Mouse (Mus musculus) lung, postnatal 36 days (tissue): ENCODE results near the gene Phc1.
"Not testable (repeated sequence)": the region's sequence is repeated elsewhere in the genome, so short reads cannot be mapped to it uniquely, and the experiment has no call there.

Source experiments
- DNase-seq: peaks from one replicate; pipeline ENCODE4 v3.0.0; 2022; ENCODE audit warnings: mixed read lengths

The Phc1 gene

DNA sequence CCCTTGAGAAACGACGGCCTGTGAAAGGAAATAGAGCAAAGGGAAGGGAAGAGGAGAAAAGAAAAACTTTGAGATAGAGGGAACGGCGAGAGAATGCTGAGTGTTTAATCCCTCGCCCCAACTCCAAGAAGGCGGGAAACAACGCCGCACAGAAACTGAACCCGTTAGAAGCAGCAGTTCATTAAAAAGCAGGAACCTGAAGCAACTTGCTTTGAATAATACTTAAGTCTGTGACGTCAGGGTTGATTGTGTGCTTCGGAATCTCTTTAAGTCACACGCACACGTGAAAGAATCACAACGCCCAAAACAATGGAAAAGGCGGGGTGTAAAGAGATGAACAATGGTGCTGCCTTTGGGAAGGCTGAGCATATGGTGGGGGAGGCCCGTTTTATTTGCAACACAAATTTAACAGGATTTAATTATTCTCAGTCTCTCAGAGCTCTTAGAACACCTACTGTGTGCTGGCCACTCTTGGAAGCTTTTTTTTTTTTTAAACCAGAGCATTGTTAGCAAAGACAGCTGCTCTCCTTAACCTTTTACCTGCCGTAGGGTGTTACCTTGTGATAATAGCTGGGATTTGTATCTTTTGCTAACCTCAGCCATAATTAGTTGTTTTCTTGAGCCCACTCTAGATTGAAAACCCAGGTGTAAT lies at the start of gene Phc1:
TSS of gene Phc1 (minus strand) at position 213 of the 652 bp plus-strand sequence.
- peak; percentile 50 for DNase-seq

DNA sequence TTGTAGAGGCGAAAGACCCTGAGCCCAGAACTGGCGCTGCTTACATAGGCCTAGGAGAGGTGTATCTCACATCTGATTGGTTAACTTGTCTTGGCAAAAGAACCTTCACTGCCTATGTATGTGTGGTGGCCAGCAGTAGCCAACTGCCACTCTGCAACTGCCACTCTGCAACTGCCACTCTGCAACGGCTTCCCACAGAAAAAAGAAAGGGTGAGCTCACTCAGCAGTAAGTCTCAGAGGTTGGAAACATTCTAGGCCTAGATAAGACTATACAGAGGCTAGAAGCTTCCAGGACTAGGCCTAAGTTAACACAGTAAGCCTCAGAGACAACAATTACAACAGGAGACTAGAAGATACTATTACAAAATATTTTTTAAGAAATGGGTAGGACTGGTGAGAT lies 49.6 kb upstream of the Phc1 start:
- DNase-seq, result not testable (repeated sequence)

- DNase-seq, result not testable (repeated sequence)
These were observed 47.0 kb upstream of the Phc1 start for GRCm38 (mm10) chr6:122387177-122388028.

GRCm38 (mm10) chr6:122385724-122386123 lies 45.4 kb upstream of the Phc1 start:
- DNase-seq, result no peak

DNA sequence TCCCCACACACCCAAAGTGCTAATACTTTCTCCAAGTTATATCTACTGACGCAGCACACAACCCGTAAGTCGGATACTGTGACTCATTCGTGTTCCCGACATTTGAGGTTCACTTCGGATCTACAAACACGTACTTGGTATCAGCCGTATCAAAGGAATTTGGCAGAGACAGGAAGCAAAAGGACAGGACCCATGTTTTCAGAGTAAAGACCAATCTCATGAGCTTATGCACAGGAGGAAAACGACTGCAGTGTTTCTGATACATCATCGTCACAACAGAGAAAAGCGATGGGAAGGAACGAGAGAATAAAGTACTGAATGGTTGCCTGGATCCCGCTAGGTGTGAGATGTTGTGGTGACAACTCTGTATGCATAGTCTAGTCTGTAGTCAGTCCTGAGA lies 44.5 kb upstream of the Phc1 start:
- DNase-seq, result no peak

DNA sequence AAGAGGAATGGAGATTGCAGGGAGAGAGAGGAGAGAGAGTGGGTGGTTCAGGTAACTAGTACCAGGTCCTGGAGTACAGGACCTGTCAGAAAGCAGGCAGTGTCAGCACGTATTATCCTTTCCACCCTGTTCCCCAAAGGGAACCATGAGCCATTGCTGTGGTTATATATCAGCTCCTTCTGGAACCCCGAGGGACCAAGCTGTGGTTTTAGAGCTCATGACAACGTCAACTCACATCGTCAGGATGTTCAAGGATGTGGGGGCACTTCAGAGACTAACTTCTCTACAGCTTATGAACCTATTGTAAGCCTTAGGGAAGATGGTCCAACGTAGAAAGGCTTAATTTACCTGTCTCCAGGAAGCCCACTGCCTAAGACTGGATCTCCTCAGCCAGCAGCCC lies 42.9 kb upstream of the Phc1 start:
- DNase-seq, result no peak

- DNase-seq, result no peak
These were observed 41.7 kb upstream of the Phc1 start for GRCm38 (mm10) chr6:122382046-122382445.

GRCm38 (mm10) chr6:122368245-122368644 lies 27.9 kb upstream of the Phc1 start:
- DNase-seq, result no peak

DNA sequence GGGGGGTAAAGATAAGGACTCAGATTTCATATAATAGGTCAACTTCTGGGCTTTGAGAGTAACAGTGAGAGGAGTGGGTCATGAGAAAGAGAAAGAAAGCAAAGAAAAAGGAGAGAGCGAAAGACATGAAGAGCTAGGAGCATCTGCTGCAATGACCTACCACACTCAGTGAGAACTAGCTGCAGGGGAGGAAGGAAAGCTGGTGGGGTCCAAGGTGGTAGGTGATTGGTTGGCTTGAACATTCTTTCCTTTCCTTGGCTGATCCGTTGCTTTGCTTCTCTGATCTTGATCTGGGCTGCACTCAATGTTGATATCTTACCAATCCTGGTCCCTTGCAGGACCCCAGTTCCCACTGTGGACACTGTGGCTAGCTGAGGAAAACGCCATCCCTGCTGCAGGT lies 26.6 kb upstream of the Phc1 start:
- DNase-seq, result no peak

DNA sequence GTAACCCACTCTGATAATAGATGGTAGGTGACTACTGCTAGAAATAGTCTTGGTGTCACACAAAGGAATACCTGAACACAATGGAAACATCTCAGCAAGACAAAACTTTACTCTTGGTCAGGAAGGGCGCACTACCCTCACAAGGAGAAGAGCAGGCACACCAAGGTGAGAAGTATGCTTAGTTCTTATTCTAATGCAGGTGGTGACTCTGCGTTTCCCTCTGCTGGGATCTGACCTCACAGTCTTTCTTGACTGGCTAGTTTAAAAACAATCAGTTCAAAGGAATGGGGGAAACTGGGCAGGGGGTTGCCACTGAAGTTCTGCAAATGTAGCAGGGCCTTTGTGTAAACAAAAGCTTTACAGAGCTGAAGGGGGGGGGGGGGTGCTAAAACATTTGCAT lies 25.9 kb upstream of the Phc1 start:
- DNase-seq, result no peak

DNA sequence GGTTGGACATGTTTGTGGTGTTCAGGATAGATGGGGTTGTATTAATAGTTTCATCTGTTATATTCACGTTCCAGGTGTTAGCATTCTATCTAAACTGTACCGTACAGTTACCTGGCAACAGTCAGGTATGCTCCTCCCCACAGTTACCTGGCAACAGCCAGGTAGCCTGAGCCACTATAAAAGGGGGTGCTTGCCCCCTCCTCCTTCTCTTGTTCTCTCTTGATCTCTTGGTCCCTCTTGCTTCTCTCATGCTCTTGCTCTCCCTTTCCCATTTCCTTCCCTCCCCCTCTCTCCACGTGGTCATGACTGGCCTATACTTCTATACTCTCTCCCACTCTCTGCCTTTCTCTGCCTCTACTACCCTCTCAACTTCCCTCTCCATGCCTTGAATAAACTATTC lies 25.3 kb upstream of the Phc1 start:
- no peak for DNase-seq

DNA sequence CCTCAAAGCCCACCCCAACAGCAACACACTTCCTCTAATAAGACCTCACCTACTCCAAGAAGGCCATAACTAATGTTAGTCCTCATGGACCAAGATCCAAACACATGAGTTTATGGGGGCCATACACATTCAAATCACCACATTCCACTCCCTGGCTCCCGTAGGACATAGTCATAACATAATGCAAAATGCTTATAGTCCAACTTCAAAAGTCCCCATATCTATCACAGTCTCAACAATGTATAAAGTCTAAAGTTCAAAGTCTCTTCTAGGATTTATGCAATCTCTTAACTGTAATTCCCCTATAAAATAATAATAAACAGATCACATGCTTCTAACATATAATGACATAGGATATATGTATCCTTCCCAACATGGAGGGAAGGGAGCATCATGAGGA lies 16.7 kb upstream of the Phc1 start:
- no peak for DNase-seq

DNA sequence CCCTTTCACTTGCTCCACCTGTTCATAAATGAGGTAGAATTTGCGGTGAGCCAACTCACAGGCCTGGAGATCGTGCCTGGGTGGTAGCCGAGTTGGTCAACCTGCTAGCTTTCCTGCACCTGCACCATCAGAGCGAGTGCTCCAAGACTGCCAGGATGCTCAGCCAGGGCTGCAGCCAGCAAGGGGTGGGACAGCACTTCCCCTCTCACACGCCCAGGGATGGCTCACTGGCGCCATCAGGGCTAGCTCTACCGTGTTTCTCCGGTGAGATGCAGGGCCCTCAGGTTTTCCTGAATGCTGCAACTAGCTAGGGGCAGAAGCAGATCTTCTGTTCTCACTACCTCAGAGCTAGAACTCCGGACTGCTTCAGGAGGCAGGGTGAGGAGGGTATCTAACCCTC lies 15.5 kb upstream of the Phc1 start:
- no peak for DNase-seq

- DNase-seq, result not testable (repeated sequence)
These were observed 7.0 kb upstream of the Phc1 start for GRCm38 (mm10) chr6:122347326-122347725.

- no peak for DNase-seq
These were observed 6.0 kb upstream of the Phc1 start for GRCm38 (mm10) chr6:122346399-122346798.

DNA sequence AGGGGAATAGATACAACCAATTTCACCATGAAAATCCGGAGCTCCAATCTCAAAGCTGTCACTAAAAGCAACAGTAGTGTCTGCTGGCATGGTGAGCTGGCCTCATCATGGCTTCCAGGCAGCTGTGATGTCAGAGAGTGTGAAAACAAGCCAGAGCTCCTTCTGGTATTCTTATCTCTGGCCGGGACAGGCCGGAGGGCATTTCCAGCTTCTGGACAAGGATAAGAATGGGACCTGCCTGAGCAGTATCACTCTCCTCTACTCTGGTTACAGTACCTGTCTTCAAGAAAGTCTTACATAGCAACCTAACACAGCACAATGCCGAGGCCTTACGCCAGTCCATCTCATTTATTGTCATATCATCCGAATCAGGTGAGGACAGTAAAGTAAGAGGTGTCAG lies 5.4 kb upstream of the Phc1 start:
- DNase-seq, result no peak

- DNase-seq, result no peak
These were observed 4.2 kb upstream of the Phc1 start for GRCm38 (mm10) chr6:122344386-122345116.

- DNase-seq, result peak; percentile 13
These were observed 3.4 kb upstream of the Phc1 start for GRCm38 (mm10) chr6:122343719-122344118.

DNA sequence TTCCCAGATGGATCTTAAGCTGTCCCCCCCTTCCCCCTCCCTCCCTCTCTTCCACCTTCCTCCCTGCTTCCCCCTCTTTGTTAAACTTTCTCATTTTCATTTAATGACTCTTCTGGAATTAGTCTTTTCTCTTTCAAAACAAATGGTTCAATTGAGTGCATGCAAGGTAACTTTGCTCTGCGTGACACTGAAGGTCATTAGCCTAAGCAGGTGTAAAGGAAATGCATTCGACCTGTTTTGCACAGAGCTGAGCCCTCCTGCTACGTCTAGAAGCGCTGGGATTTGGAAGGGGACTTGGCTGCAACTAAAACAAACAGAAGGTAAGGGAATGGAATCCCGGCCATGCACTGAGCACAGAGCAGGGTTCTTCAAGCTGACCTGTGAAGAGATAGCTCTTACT lies 1.8 kb upstream of the Phc1 start:
- no peak for DNase-seq

GRCm38 (mm10) chr6:122341038-122341810 lies 863 bp upstream of the Phc1 start:
- peak; percentile 46 for DNase-seq

DNA sequence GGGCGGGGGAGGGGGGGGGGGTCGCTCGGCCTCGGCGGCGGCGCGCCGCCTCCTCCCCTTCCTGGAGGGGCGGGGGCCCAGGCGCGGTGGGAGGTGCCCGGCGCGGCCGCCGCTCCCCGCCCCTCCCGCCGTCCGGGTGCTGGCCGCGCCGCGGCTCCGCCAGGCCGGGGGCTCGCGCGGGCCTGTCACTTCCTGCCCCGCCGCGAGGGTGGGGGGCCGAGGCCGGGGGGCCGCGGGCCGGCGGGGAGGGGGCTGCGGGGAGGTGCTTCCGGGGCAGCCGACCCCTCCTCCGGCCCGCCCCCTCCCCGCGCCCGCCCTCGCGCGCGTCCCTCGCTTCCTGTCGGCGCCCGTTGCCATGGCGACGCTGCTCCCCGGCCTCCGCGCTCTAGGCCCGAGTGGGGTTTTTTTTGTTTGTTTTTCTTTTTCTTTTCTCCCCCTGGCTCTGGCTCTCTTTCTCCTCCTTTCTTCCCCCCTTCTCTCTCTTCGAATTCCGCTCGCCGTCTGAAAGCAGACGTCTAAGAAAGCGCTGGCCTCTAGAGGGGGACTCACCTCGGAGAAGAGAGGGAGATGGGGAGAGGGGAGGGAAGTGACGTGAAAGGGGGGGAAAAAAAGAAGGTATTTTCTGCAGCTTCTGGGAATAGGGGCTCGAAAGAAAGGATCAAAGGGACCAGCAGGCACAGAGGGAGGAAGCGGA lies 566 bp downstream of the Phc1 start:
- DNase-seq, result peak; percentile 86

GRCm38 (mm10) chr6:122339047-122339647 lies 1.2 kb downstream of the Phc1 start:
- peak; percentile 74 for DNase-seq
